Mouse (Mus musculus) cerebellum, adult 2 months (tissue): ENCODE results near the gene Psmd8. TPM values are rescaled to one million over a fixed set of nuclear protein-coding genes. Genes with fewer than 3 reads are reported as not detected.
A peak's percentile ranks its signal among the peaks of the same experiment; 100 is the strongest.
"Not testable (repeated sequence)": the region's sequence is repeated elsewhere in the genome, so short reads cannot be mapped to it uniquely, and the experiment has no call there.

ENCODE experiments used
- DNase-seq, 2 experiments: peaks; one replicate each; pipeline ENCODE4 v3.0.0; 2021
- H3K27ac ChIP-seq: fragments of 200-500 bp; 2 replicates; pipeline ENCODE4 v1.5.1; 2012; ENCODE audit warnings: low read length, control low read depth, inconsistent platforms; ENCODE audit not compliant: insufficient read depth
- H3K27me3 ChIP-seq: fragments of 200-500 bp; 2 replicates; pipeline ENCODE4 v1.6.1; 2012; ENCODE audit warnings: inconsistent platforms, mild to moderate bottlenecking, low read length, moderate library complexity; ENCODE audit not compliant: control insufficient read depth, insufficient read depth
- H3K4me1 ChIP-seq: fragments of 200-500 bp; 2 replicates; pipeline ENCODE4 v1.6.1; 2011; ENCODE audit warnings: low read length; ENCODE audit not compliant: control insufficient read depth, insufficient read depth
- H3K4me3 ChIP-seq: fragments of 200-500 bp; replicated peaks from 2 replicates; pipeline ENCODE3; 2011; ENCODE audit warnings: mild to moderate bottlenecking, low read depth, low read length, control low read depth; ENCODE audit not compliant: insufficient read depth
- CTCF ChIP-seq: fragments of 200-500 bp; IDR thresholded peaks from 2 replicates; pipeline ENCODE4 v1.5.1; 2011; ENCODE audit warnings: low read depth, mild to moderate bottlenecking, control low read depth, low read length, moderate library complexity, borderline replicate concordance; ENCODE audit not compliant: insufficient read depth
- POLR2A ChIP-seq: fragments of 200-500 bp; IDR thresholded peaks from 2 replicates; pipeline ENCODE4 v1.6.1; 2011; ENCODE audit warnings: low read length, control low read depth, borderline replicate concordance; ENCODE audit not compliant: insufficient read depth
- WGBS: fragments of 180-500 bp; shearing (Covaris S2); methylation state at CpG from one replicate; pipeline ENCODE4 v1.1.7; 2018; 5-methylcytosine and 5-hydroxymethylcytosine counted together
- polyA plus RNA-seq: library from polyadenylated mRNA; depleted of rRNA; stranded (reverse); fragments of >200 nt; gene quantifications from 2 replicates; pipeline ENCODE4 v1.2.3, GENCODE M21; 2012; rRNA removed

Psmd8 gene
- 239 and 249 TPM in 2 replicates for polyA plus RNA-seq

- peaks cover 7% of the 10 kb centered on the region for H3K4me1 ChIP-seq
- TF ChIP-seq POLR2A (peak; percentile 91), CTCF (peak; percentile 56; the same call in 1 of the 2 replicates)
- peak within 1 kb of the TSS; percentile 21; the same call in 1 of the 2 replicates for H3K27ac ChIP-seq
- H3K27me3 ChIP-seq: no peaks in the 10 kb centered on the region
- under 1% methylated on average over 62 of the region's 62 CpGs for WGBS
- peak within 1 kb of the TSS; percentile 74 for H3K4me3 ChIP-seq
- DNase-seq: peak; percentile 94 to 99
Observed at GRCm38 (mm10) chr7:29180077-29180853, at the start of gene Psmd8. Psmd8 (minus strand) TSS chr7:29180701.

- no peak overlapping the region for H3K4me3 ChIP-seq
- H3K27me3 ChIP-seq: no peaks in the 10 kb centered on the region; the same call in 1 of the 2 replicates
- DNase-seq: no peak
- H3K27ac ChIP-seq: no peak overlapping the region
- 78% methylated on average over 4 of the region's 4 CpGs for WGBS
- TF ChIP-seq POLR2A: no peak
- H3K4me1 ChIP-seq: no peaks in the 10 kb centered on the region
Observed at GRCm38 (mm10) chr7:29228202-29228601, 47.7 kb upstream of the Psmd8 start.

DNA sequence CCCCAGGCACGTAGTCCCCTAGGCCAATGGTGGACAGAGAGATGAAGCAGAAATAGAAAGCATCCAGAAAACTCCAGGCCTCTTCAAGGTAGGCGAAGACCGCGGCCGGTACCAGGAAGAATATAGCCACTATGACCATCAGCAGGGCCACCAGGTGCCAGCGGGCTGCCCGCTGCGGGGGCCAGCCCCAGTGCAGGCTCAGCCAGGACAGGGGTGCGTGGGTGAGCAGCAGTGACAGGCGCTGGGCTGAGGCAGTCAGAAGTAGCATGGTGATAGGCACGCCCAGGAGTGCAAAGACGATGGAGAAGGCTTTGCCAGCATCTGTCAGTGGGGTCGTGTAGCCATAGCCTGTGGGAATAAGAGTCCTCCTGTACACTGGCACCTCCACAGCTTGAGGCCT is 45.0 kb upstream of the Psmd8 start:
- Histone ChIP-seq H3K27me3 (no peaks in the 10 kb centered on the region; the same call in 1 of the 2 replicates), H3K4me3 (no peak overlapping the region), H3K27ac (no peak overlapping the region), H3K4me1 (no peaks in the 10 kb centered on the region)
- 56% methylated on average over 13 of the region's 13 CpGs for WGBS
- no peak for DNase-seq
- no peak for TF ChIP-seq CTCF
- TF ChIP-seq POLR2A: no peak

- Histone ChIP-seq H3K27me3 (no peaks in the 10 kb centered on the region; the same call in 1 of the 2 replicates), H3K4me1 (no peaks in the 10 kb centered on the region), H3K27ac (no peak overlapping the region), H3K4me3 (no peak overlapping the region)
- 16% methylated on average over 16 of the region's 16 CpGs for WGBS
- TF ChIP-seq POLR2A (no peak), CTCF (no peak)
- no peak for DNase-seq
Observed at GRCm38 (mm10) chr7:29224756-29225394, 44.4 kb upstream of the Psmd8 start.

- no peak for TF ChIP-seq CTCF
- no peak for TF ChIP-seq POLR2A
- WGBS: 55% methylated on average over 15 of the region's 15 CpGs
- no peaks in the 10 kb centered on the region for H3K4me1 ChIP-seq
- no peak overlapping the region for H3K27ac ChIP-seq
- H3K27me3 ChIP-seq: no peaks in the 10 kb centered on the region
- no peak for DNase-seq
- no peak overlapping the region for H3K4me3 ChIP-seq
Observed at GRCm38 (mm10) chr7:29214846-29215245, 34.3 kb upstream of the Psmd8 start.

DNA sequence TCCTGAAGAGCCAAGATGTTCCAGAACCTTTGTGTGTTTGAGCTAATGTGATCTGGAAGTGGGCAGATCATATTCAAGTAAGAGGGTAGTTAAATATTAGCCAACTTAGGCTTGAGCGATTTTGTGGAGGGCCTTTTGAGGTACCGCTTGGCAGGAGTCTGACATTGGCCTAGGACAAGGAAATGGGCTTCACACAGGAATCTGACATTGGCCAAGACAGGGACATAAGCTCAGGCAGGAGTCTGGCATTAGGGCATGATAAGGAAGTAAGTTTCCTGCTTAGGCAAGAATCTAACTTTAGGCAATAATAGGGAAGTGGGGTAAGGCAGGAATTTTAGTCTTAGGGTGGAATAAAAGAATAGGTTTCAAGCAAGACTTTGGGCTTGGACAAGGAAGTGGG is 33.7 kb upstream of the Psmd8 start:
- Histone ChIP-seq H3K4me1 (no peaks in the 10 kb centered on the region), H3K4me3 (no peak overlapping the region), H3K27ac (no peak overlapping the region), H3K27me3 (no peaks in the 10 kb centered on the region)
- no peak for DNase-seq
- 77% methylated on average over 2 of the region's 2 CpGs for WGBS
- TF ChIP-seq POLR2A: no peak
- TF ChIP-seq CTCF: no peak

GRCm38 (mm10) chr7:29213675-29214082 is 33.2 kb upstream of the Psmd8 start, which contains the start of gene Catsperg1:
Catsperg1 (minus strand) TSS chr7:29214035.
- TF ChIP-seq CTCF (no peak), POLR2A (no peak)
- peak within 1 kb of the TSS; percentile 51 for H3K4me3 ChIP-seq
- no peak within 1 kb of the TSS for H3K27ac ChIP-seq
- no peaks in the 10 kb centered on the region for H3K4me1 ChIP-seq
- DNase-seq: peak; percentile 52 to 57
- 3% methylated on average over 20 of the region's 20 CpGs for WGBS
- H3K27me3 ChIP-seq: no peaks in the 10 kb centered on the region

DNA sequence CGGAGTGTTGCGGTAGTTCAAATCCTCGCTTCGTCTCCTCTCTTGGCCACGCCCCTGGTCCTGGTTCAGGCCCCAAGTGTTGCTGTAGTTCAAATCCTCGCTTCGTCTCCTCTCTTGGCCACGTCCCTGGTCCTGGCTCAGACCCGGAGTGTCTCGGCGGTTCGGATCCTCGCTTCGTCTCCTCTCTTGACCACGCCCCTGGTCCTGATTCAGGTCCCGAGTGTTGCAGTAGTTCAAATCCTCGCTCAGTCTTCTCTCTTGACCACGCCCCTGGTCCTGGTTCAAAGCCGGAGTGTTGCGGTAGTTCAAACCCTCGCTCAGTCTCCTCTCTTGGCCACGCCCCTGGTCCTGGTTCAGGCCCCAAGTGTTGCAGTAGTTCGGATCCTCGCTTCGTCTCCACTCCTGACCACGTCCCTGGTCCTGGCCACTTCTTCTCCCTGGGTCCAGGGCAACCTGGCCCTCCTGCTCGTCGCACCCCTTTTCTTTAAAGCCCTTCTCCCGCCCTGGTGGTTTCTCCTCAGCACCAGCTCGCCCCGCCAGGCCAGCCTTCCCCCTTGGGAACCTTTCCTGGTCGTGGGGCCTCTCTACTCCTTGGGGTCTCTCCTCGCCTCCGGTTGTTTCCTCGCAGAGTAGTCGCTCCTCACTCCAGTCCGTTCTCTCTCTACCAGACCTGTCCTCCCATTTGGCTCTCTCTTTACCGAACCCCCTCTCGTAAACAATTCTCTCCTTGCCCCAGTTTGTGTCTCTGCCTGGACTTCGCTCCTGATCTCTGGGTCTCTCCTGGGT is 32.5 kb upstream of the Psmd8 start:
- H3K27ac ChIP-seq, H3K27me3 ChIP-seq, H3K4me3 ChIP-seq, DNase-seq, H3K4me1 ChIP-seq: not testable (repeated sequence)
- 27% methylated on average over 40 of the region's 40 CpGs for WGBS
